Mouse (Mus musculus) mouse embryonic stem cell (cell line): ENCODE measurements around the gene Phf5a.

ENCODE experiments used
- in situ Hi-C, 2 experiments: fragments of 300-500 bp; cut with MboI; formaldehyde crosslinking; loops; 1 replicate in 1 of 2; 3 replicates in 1 of 2; pipeline ENCODE4 v1.14.3; 2019 to 2020; ENCODE audit warnings: low sequenced_read_pairs in 2 of 2, low pct_unique_long_range_greater_than_20kb in 1 of 2, mixed read lengths in 1 of 2; ENCODE audit not compliant: unreplicated experiment in 1 of 2

Phf5a gene

GRCm38 (mm10) chr15:81871604-81872261 is at the start of gene Phf5a:
Phf5a (minus strand) TSS chr15:81871911.
- in situ Hi-C loops = no loop called here

- in situ Hi-C loops = no loop called here
These were observed 49.5 kb upstream of the Phf5a start for GRCm38 (mm10) chr15:81921255-81921654.

GRCm38 (mm10) chr15:81920546-81921217 is 49.0 kb upstream of the Phf5a start:
- in situ Hi-C loops = no loop called here

DNA sequence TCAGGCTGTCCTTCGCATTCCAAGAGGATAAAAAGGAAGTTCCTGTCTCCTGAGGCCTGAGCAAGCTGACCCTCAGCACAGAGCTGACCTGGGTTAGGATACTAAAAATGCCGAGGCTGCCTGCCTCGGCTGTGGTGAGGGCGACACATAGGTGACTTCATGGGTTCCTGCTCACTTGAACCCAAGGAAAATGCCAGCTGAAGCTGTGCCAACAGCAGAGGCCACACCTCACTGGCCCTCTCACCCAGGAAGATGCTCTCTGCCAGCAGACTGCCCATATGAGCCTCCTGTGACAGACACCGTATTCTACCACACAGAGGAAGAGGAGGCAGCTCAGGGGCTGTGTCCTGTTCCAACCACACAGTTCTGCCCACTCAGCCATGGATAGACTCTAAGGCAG is 47.4 kb upstream of the Phf5a start:
- in situ Hi-C loops = no loop called here

DNA sequence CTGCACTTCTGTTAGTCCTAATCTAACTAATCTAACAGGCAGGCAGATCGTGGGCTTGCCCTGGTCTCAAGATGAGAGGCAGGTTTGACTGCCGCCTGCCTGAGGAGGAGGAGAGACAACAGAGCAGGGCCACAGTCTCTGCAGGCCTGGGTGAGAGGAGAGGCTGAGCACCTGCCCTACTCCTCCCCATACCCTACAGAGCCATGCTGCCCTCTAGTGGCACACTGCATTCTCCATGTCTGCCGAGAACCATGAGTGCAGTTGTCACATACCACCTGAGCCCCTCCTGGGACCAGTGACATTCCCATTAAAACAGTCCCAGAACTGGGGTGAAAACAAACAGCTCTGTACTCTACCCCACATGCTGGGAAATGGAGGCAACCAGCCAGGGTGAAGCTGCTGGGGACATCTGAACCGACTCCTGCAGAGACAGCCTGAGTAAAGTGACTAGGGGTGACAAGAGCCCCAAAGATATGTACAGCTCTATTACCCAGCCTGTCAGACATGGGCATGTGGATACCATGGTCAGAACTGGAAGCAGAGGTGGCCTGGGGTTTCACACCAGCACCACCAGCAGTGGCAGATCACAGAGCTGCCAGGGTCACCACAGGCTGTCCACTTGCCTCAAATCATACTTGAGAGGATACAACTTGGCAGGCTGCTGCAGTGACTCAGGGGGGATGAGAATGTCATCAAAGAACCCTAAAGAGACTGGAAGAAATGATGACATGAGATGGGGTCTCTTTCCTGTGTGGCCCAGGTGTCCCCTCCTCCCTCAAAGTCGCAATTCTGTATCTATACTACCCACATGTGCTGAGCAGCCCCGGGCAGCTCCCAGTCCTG is 46.1 kb upstream of the Phf5a start:
- in situ Hi-C loops = no loop called here

- in situ Hi-C loops = no loop called here
These were observed 45.5 kb upstream of the Phf5a start for GRCm38 (mm10) chr15:81917201-81917600.

DNA sequence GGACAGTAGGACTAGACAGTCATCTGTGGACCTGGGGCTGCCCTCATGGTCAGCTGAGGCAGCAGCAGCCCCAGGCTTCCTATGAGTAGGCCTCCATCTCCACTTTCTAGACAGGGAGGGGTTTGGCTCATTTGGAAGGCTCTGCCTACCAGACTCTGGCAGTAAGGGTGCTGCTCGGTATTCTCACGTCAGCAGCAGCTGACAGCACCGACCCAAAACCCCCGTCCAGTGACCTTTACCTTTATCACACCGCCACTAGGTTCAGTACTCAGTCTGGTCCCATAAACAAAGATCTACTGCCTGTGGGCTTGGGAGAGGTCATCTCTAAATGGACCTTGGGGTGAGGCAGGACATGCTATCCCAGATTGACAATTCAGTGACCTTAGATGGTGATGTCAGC is 44.0 kb upstream of the Phf5a start:
- in situ Hi-C loops = no loop called here

- in situ Hi-C loops = no loop called here
These were observed 43.0 kb upstream of the Phf5a start for GRCm38 (mm10) chr15:81914668-81915067.

GRCm38 (mm10) chr15:81912498-81912897 is 40.8 kb upstream of the Phf5a start:
- in situ Hi-C loops = no loop called here

DNA sequence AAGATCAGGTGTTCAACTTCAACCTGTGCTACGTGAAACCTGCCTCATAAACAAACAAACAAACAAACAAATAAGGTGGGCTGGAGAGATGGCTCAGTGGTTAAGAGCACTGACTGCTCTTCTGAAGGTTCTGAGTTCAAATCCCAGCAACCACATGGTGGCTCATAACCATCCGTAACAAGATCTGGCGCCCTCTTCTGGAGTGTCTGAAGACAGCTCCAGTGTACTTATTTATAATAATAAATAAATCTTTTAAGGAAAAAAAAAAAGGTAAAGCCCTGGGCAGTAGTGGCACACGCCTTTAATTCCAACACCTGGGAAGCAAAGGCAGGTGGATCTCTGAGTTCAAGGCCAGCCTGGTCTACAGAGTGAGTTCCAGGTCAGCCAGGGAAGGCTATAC is 37.1 kb upstream of the Phf5a start:
- in situ Hi-C loops = loop anchor here (5.0 kb wide), 1 partner anchor 76 kb away; no protein-coding TSS in a partner anchor

GRCm38 (mm10) chr15:81907953-81908352 is 36.2 kb upstream of the Phf5a start:
- in situ Hi-C loops = loop anchor here (5.0 kb wide), 1 partner anchor 76 kb away; no protein-coding TSS in a partner anchor

GRCm38 (mm10) chr15:81904939-81905338 is 33.2 kb upstream of the Phf5a start:
- in situ Hi-C loops = loop anchor here (5.0 kb wide), 1 partner anchor 73 kb away; no protein-coding TSS in a partner anchor

GRCm38 (mm10) chr15:81898751-81899150 is 27.0 kb upstream of the Phf5a start:
- in situ Hi-C loops = no loop called here

DNA sequence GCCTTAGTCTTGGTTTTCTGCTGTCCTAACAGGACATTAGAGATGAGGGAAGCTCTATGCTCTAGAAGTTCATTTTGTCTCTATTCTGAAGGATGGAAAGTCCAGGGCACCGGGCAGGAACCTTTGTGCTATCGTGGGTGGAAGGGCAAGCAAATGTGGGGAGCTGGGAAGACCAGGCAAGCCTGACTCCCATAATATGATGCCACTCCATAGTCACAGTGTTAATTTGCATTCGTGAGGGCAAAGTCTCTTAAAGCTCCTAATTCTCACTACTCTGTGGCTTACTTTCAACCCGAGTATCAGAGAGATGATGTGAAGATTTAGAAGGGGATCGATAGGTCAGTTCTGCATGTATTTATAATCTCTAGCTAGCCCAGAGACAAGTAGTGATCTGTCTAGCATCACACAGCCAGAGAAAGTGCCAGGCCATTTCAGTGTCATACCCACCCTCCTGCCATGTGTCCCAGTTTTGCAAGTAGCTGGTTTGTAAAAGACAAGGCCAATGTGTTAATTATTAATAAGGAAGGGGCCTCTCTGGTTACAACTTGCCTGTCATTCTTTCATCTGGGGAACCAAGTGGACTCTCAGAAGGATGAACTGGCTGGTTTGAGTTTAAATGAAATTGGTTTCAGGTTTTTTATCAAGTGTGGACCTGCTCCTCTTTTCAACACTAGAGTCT is 26.0 kb upstream of the Phf5a start:
- in situ Hi-C loops = no loop called here

- in situ Hi-C loops = no loop called here
These were observed 24.7 kb upstream of the Phf5a start for GRCm38 (mm10) chr15:81896407-81896806.

DNA sequence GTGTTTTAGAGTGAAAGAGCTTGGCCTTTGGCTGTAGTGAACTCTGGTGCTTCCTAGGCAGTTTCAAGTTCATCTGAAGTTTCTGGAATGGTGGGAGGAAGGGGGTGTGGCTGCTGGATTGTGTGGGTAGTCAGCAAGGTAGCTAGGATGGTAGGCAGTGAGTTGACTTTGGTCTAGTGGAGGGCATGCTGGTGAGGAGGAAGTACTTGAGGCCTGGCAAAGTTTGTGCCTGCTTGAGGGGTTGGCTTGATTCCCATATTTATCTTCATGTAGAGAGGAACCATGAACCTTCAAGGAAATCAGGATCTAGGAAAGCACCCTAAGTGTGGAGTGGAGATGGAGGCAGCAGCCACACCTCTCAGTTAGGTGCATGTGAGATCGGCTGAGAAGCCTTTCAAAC is 22.3 kb upstream of the Phf5a start:
- in situ Hi-C loops = no loop called here

GRCm38 (mm10) chr15:81891822-81892580 is 20.3 kb upstream of the Phf5a start:
- in situ Hi-C loops = no loop called here

DNA sequence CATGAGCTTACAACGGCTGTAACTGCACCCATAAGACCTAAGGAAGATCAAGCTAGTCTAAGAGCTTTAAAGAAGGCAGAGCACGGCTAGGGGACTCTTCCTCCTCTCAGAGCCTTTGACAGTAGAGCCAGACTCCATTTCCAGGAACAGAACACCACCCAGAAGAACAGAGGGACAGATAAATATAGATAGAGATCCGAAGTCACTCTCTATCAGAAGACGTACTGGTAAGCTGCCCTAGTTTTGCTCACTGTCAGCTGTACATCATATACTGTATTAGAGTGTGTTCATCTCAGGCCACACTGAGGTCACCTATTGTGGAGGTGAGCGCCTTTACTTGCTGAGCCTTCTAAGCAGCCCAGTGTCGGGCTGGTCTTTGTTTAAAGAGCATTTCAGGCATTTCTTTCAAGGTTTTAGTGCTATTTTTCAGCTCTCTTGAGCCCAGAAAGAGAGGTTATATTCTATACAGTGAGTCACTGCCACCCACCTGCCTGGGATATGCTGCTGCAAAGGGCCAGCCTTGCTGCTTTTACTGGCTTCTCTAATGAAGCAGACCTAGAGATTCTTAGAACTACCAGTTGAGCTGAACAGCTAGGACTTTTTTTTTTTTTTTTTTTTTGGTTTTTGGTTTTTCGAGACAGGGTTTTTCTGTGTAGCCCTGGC is 19.6 kb upstream of the Phf5a start:
- in situ Hi-C loops = no loop called here
